Mouse (Mus musculus) cerebellum, adult 2 months (tissue): ENCODE results near the gene Fam110c. TPM values are rescaled to one million over a fixed set of nuclear protein-coding genes. Genes with fewer than 3 reads are reported as not detected.

ENCODE experiments used
- DNase-seq, 2 experiments: peaks; one replicate each; pipeline ENCODE4 v3.0.0; 2021
- H3K27ac ChIP-seq: fragments of 200-500 bp; 2 replicates; pipeline ENCODE4 v1.5.1; 2012; ENCODE audit warnings: low read length, control low read depth, inconsistent platforms; ENCODE audit not compliant: insufficient read depth
- H3K27me3 ChIP-seq: fragments of 200-500 bp; 2 replicates; pipeline ENCODE4 v1.6.1; 2012; ENCODE audit warnings: inconsistent platforms, mild to moderate bottlenecking, low read length, moderate library complexity; ENCODE audit not compliant: control insufficient read depth, insufficient read depth
- H3K4me1 ChIP-seq: fragments of 200-500 bp; 2 replicates; pipeline ENCODE4 v1.6.1; 2011; ENCODE audit warnings: low read length; ENCODE audit not compliant: control insufficient read depth, insufficient read depth
- H3K4me3 ChIP-seq: fragments of 200-500 bp; replicated peaks from 2 replicates; pipeline ENCODE3; 2011; ENCODE audit warnings: mild to moderate bottlenecking, low read depth, low read length, control low read depth; ENCODE audit not compliant: insufficient read depth
- CTCF ChIP-seq: fragments of 200-500 bp; IDR thresholded peaks from 2 replicates; pipeline ENCODE4 v1.5.1; 2011; ENCODE audit warnings: low read depth, mild to moderate bottlenecking, control low read depth, low read length, moderate library complexity, borderline replicate concordance; ENCODE audit not compliant: insufficient read depth
- POLR2A ChIP-seq: fragments of 200-500 bp; IDR thresholded peaks from 2 replicates; pipeline ENCODE4 v1.6.1; 2011; ENCODE audit warnings: low read length, control low read depth, borderline replicate concordance; ENCODE audit not compliant: insufficient read depth
- WGBS: fragments of 180-500 bp; shearing (Covaris S2); methylation state at CpG from one replicate; pipeline ENCODE4 v1.1.7; 2018; 5-methylcytosine and 5-hydroxymethylcytosine counted together
- polyA plus RNA-seq: library from polyadenylated mRNA; depleted of rRNA; stranded (reverse); fragments of >200 nt; gene quantifications from 2 replicates; pipeline ENCODE4 v1.2.3, GENCODE M21; 2012; rRNA removed

Gene Fam110c
- polyA plus RNA-seq, 1 experiment, result 0.15 TPM

DNA sequence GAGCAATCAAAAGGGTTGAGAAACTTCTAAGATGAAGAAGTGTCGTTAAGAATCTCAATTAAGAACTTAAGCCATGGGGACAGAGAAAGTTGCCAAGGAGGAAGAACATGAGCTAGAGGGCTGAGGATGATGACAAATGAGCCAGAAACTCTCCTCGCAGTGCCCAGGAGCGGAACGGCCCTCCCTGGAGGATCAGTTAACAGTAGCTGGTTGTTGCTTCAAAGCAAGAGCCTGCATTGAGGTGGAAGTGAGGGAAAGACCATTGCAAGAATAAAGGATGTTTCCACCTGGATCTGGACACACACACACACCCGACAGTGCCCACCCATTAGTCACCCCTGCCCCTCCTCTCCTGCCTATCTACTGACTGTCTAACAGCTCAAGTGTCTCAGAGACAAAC, 46.9 kb downstream of the Fam110c start:
- DNase-seq, result no peak
- Histone ChIP-seq H3K4me3 (no peak overlapping the region), H3K27ac (no peak overlapping the region), H3K4me1 (no peaks in the 10 kb centered on the region), H3K27me3 (no peaks in the 10 kb centered on the region)
- WGBS, result 55% methylated on average over 5 of the region's 5 CpGs
- no peak for TF ChIP-seq CTCF
- TF ChIP-seq POLR2A, result no peak

DNA sequence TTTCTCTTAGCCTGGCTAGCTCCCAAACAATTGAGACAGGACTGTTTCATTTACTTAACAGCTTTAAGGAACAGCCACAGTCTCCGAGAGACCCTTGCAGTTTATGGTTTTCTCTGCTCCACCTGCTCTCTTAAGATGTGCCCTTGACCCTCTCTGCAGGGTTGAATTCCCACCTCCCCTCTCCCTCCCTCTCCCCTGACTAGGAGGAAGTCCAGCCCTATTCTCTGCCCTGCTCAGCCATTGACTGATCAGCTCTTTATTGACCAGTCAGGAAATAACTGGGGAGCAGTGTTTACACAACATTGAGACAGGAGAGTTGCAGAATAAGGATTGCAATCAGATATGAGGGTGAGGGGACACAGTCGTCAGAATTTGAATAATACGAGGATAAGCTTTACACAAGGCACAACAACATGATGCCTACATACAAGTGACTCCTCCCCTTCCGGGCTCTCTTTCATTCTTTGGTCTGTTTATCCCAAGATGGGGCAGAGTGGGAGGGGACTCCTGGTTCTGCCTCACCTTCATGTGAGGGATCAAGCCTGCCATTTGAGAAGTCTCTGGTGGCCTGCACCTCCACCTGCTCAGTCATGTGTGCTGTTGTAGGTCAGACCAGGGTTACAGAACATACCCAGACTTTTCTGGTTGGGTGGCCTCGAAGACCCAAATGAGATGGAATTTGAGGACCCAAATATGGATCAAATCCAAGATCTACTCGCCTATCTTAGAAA, 49.4 kb downstream of the Fam110c start:
- H3K4me1 ChIP-seq, result no peaks in the 10 kb centered on the region
- no peak overlapping the region for H3K27ac ChIP-seq
- 69% methylated on average over 6 of the region's 6 CpGs for WGBS
- no peak overlapping the region for H3K4me3 ChIP-seq
- TF ChIP-seq CTCF (no peak), POLR2A (no peak)
- no peaks in the 10 kb centered on the region for H3K27me3 ChIP-seq
- no peak for DNase-seq

DNA sequence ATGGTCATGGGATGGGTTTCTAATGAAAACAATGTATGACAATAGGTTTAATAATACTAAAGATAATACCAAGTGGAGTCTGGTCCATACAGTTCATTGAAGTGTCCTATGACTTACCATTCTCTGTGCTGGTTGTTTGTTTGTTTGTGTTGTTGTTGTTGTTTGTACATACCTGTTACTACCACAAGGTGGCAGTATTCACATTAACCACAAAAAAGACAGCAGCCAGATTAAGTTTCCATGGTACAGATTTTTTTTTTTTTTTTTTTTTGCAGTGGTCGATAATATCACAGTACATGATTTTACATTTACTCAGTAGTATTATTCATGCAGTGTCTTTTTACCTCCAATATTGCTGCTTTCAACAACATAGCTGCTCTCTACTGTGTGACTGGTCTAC, 52.4 kb downstream of the Fam110c start:
- TF ChIP-seq CTCF, result peak; percentile 24; the same call in 1 of the 2 replicates
- TF ChIP-seq POLR2A, result no peak
- DNase-seq, result no peak
- H3K27ac ChIP-seq, result no peak overlapping the region
- no peaks in the 10 kb centered on the region for H3K4me1 ChIP-seq
- H3K4me3 ChIP-seq, result no peak overlapping the region
- no peaks in the 10 kb centered on the region for H3K27me3 ChIP-seq
- 18% methylated on average over 1 of the region's 1 CpGs for WGBS

DNA sequence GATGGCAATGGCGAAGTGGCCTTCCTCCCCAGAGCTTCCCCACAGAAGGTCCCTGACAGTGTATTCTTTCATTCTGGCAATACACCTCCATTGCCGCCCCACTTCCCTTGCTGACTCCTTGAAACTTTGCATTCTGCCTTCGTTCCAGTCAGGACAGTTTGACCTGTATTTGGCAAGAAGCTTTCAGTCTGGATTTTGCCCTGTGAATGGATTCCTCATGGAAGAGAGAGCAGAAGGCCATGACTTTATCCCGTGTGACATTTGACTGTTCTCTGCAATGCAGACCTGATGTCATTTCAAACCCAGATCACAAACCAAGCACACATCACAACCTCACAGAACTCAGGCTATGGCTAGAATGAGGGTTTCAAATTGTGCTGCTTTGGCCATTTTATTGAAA, 55.9 kb downstream of the Fam110c start:
- Histone ChIP-seq H3K4me1 (no peaks in the 10 kb centered on the region), H3K4me3 (no peak overlapping the region), H3K27me3 (no peaks in the 10 kb centered on the region), H3K27ac (no peak overlapping the region)
- WGBS, result 70% methylated on average over 4 of the region's 4 CpGs
- DNase-seq, result no peak
- TF ChIP-seq CTCF (no peak), POLR2A (no peak)

Other genes starting within 250 kb of the Fam110c start
- 0.11 and 0.19 TPM in 2 replicates for gene Alkal2, start 189.5 kb upstream of the Fam110c start, polyA plus RNA-seq
- 25.2 and 27.4 TPM in 2 replicates for gene Acp1, start 162.3 kb upstream of the Fam110c start, polyA plus RNA-seq
- gene Sh3yl1, start 162.2 kb upstream of the Fam110c start, polyA plus RNA-seq, result 8.1 and 8.5 TPM in 2 replicates
- gene Gm6993, start 166.9 kb downstream of the Fam110c start, polyA plus RNA-seq, result not detected in 2 replicates
- 10.6 and 13.2 TPM in 2 replicates for gene Lamb1, start 191.4 kb downstream of the Fam110c start, polyA plus RNA-seq